Mouse (Mus musculus) gonadal fat pad, adult 2 months (tissue): ENCODE measurements around the gene Tmem28. TPM values are rescaled to one million over a fixed set of nuclear protein-coding genes. Genes with fewer than 3 reads are reported as not detected.

Experiments
- DNase-seq: peaks from one replicate; pipeline ENCODE4 v3.0.0-alpha.2; 2012; ENCODE audit warnings: low read depth
- polyA plus RNA-seq: library from polyadenylated mRNA; depleted of rRNA; stranded (reverse); fragments of >200 nt; gene quantifications from 2 replicates; pipeline ENCODE4 v1.2.3, GENCODE M21; 2012; rRNA removed

Gene Tmem28
- 0.09 TPM in 1 of 2 replicates, not detected in the other for polyA plus RNA-seq

DNA sequence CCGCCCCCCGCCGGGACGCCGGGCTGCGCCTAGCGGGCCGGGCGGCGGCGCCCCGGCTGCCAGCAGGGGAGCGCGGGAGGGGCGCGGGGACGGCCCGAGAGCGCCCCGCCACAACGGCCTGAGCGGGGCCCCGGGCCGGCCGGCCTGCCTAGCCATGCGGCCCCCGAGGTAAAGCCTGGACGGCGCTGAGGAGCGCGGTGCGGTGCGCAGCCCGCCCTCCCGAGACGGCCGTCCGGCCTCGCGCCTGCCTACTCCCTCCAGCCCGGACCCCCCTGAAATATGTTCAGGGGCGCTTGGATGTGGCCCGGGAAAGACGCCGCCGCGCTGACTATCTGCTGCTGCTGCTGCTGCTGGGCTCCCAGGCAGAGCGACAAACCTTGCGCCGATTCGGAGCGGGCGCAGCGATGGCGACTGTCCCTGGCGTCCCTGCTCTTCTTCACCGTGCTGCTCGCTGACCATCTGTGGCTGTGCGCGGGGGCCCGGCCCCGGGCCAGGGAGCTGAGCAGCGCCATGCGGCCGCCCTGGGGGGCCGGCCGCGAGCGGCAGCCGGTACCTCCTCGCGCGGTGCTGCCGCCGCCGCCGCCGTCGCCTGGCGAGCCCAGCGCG lies at the start of gene Tmem28:
TSS of gene Tmem28 (plus strand) at position 232 of the 606 bp plus-strand sequence.
- no peak for DNase-seq

GRCm38 (mm10) chrX:99780308-99780707 lies 40.5 kb upstream of the Tmem28 start:
- no peak for DNase-seq

DNA sequence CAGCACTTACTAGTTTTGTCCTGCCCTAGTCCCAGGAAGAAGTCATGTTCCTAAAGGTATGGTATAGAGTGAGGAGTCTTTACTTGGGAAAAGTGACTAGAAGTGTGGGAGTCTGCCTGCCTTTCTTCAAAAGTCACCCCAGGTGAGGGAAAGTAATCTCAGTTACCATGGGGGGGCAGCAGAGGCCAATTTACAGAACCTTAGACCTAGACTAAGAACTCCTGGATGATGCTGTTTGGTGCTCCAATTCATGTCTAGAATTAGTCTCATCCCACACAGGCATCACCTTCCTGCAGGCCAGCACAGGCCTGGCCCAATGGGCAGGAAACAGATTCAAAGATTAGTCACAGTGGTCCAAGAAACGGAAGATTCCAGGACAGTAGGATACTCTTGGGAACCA lies 12.4 kb upstream of the Tmem28 start:
- DNase-seq = no peak

DNA sequence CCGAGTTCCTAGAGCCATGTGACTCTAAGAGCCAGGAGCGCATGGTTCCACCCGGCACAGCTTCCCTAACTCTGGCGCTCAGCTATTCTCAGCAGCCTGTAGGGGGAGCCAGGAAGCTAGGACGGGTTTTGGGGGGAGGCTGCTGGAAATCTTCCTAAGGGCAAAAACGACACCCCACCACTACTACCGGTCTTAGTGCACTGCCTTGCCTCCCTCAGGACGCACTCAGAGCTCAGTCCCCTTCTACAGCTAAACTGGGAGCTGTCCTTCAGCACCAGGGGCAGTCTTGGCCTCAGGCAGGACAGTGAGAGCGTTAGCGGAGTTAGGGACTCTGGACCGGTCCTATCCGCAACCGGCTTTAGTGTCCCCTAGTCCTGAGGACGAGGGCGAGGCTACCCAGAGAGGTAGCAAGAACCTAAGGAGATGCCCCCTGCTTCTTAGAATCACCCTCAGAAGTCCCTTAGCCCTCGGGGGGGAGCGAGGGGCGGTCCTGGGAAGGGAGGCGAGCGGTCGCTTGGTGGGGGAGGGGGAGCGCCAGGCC lies 1.4 kb upstream of the Tmem28 start:
- DNase-seq = peak; percentile 3

DNA sequence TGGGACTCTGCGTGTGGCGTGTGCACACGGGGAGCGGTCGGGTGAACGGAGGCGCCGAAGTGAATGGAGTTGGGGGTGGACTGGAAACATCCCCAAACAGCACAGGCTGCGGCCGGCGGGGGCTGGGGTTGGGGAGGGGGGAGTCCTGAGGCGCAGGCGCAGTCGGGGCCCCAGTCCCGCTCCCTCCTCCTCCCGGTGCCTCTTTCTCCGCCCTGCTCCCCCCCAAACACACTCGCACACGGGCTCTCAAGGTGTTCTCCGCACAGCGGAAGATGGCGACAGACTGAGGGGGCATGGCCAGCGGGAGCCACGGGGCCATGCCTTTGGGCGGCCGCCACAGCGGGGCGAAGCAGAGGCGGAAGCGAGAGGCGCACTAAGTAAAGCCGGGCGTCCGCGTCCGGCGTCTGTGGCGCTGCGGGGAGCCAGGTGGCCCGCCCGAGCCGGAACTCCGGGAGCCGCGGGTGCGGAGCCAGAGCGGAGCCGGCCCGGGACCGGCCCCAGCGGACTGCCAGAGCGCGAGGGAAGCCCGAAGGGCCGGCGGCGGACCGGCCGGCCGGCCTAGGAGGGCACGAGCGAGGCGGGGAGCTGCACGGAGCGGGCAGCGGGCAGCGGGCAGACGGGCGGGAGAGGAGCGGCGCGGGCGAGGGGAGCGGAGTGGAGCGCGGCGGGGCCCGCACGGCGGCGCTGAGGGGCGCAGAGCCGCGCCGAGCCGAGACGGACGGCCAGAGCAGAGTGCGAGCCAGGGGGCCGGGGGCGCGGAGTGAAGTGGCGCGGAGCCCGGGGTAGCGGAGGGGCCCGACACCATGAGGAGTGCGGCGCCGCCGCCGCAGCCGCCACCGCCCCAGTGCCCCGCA lies 658 bp upstream of the Tmem28 start:
- no peak for DNase-seq

DNA sequence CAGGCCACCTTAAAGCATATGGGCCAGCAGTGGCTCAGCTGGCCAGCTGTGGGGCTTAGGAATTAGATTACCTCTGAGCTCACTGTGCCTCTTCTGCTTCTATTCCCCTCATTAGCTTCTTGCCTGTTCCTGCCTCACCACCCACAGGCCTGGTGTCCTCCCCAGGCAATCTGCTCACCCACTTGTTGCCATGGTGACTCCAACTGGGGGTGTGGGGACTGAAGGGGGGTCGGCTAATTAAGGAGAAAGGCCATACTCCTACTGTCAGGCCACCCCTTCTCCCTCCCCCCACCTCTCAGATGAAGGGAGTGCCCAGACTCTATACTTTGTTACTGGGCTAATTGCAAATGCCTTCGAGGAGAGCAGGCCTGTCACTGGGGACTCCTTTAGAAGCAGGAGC lies 21.3 kb downstream of the Tmem28 start:
- DNase-seq = no peak

- DNase-seq = no peak
These were observed 32.5 kb downstream of the Tmem28 start for GRCm38 (mm10) chrX:99853261-99853741.

GRCm38 (mm10) chrX:99853834-99854233 lies 33.0 kb downstream of the Tmem28 start:
- DNase-seq = no peak

DNA sequence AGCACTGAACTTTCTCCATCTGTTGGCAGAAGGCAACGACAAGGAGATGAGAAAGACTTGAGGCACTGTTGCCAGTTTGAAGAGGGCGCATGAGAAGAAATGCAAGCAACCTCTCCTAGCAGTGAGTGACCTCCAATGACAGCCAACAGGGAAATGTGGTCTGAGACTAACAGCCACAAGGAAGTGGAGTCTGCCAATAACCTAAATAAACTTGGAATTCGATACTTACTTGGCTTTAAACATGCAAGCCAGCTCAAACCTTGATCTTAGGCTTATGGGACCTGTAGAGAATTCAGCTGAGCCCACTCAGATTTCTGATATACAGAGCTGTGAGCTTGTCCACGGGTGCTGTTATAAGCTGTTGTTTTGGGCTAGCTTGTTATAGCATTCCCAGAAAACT lies 51.4 kb downstream of the Tmem28 start:
- DNase-seq = no peak

DNA sequence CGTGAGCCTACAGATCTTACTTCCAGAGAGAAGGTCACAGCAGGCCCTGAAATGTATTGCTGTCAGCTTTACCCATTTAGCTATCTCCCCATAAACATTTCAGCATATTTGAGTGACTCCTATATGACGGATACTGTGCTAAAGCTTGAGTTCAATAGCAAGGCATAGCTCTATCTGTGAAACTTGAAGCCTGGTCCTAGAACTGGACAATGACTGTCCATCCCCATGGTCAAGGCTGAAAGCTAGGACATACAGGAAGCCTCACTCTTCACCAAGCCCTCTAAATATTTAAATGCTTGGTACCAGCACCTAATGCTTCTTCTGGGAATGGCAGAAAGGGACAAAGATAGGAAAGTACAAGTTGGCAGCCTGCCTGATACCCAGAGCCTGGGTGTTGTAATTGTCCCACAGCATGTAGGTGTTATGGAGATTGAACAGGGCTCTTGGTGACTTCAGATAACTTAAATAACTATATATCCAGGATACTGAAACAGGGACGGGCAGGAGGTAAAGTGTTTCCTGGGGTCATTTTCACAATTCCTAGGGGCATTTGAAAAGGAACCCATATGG lies 51.9 kb downstream of the Tmem28 start:
- DNase-seq = no peak

DNA sequence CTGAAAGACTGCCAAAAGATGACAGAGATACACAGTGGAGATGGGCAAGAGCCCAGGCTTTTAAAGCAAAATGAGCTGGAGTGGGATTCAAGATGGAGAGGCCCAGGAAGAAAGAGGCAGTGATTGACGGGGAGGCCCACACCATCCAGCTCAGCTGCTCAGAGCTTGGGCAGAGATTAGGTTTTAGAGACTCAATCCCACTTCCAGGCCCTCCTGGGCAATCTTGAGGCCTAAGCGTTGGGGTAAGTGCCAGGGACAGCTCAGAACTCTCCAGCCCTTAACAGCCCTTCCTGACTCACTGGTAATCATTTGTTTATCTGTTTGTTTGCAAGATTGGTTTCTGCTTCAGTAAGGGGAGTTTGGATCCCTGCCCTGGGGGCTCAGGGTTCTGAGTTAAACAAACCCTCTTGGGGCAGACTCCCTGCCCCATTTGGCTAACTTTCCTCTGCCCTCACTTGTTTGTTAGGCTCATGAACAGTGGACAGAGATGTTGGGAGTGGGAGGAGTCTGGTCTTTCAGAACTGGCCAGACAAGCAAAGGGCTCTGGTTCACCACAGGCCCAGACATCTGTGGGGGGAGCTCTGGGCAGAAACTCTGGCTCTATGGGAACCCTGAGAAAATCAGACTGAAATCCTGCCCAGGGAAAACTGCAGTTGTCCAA lies 52.6 kb downstream of the Tmem28 start:
- DNase-seq = no peak

- no peak for DNase-seq
These were observed 53.1 kb downstream of the Tmem28 start for GRCm38 (mm10) chrX:99873920-99874296.

- DNase-seq = no peak
These were observed 56.0 kb downstream of the Tmem28 start for GRCm38 (mm10) chrX:99876781-99877180.

DNA sequence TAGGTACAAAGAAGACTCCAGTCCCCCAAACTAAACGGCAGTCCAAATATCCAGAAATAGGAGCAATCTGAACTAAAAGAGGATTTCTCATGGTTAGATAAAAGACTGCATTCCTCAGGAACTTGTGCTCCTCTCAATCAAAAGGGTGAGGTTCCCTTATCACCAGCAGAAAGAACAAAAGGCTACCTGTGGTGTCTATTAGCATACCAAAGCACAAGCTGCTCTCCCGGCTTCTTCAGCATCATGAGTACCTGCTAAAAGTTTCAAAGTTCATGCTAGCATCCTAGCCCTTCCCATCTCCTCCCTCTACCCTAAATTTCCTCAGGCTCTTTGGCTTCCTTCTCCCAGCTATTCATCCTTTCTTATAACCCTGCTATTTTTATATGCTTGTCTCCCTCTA lies 62.6 kb downstream of the Tmem28 start:
- DNase-seq = no peak

Other genes starting within 250 kb of the Tmem28 start
- gene Eda, start 154.6 kb downstream of the Tmem28 start, polyA plus RNA-seq = 2.1 and 2.4 TPM in 2 replicates